Mouse (Mus musculus) NIH3T3 (cell line): ENCODE results near the gene Pbxip1.
"Not testable (repeated sequence)": the region's sequence is repeated elsewhere in the genome, so short reads cannot be mapped to it uniquely, and the experiment has no call there.

Experiments used
- DNase-seq: peaks from one replicate; pipeline ENCODE4 v3.0.0-alpha.2; 2012; ENCODE audit warnings: low read depth

The Pbxip1 gene

DNA sequence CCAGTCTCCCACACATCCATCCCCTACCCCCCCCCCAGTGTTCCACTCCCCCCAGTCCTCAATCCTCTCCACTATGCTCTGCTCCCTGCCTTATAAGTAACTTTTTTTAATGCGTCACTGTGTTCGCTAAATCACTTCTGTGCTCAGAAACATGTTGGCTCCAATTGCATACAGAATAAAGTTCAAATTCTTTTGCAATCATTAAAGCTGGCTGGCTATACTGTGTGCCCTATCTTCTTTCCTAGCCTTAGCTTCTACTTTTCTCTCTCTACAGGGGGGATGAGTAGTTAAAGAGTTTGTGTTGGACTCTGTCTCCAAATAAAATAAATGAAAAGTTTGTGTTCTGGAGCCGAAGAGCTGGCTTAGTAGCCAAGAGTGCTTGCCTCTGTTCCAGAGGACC, 26.8 kb upstream of the Pbxip1 start:
- DNase-seq: no peak

DNA sequence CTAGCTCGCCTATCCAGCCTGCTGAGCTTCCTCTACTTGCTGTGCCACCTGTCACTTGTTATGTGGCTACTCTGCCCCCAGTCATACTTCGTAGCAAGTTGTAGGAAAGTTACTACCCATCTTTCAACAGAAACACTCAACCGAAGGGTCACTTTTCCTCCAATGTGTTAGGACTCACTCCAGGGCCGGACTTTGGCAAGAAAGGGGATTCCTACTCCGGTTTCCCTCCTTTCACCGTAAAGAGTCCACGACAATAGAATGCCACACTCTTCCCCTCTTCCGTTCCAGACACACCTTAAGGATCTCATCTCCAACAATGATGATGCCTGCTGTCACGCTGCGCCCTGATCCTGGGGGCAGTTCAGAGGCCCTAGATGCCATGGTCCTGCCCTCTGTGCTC, 25.6 kb upstream of the Pbxip1 start:
- no peak for DNase-seq

DNA sequence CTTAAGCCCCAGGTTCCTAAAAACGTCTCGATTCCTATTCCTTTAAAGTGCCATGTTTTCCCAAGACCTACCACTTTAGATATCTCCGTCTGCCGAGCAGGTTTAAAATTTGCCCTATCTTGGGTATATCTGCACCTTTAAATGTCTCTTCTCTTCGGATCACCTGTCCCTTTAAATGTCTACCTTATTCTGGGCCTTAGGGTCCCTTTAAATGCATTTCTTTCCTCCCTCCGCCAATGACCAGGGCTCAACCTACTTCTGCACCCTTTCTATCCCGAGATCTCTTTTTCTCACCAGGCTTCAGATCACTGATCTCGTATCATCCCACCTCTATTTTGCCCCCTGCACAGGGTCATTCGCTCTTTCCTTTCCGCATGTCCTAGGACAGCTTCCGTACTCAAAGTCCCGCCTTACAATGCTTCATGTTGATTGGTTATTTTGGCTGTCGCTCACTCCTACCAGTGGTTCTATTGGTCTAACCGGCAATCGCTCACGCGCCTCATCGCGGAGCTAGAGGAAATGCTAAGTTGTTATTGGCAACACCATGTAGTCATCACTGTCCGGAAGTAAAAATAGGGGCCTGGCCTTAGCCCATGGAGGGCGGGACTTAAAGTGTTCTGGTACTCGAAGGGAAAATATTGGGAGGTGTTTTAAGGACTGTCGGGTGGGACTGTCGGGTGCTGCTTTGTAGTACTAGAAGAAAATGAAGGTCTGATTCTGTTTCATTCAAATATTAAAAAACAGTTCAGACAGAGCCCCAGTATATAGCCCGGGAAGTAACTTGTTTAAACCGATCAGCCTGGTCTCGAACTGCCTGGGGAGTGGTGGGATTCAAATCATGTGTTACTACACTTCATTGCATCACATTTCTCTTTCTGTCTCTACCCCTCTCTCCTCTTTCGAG, 24.8 kb upstream of the Pbxip1 start, which contains the start of gene Flad1:
Gene Flad1 (minus strand): TSS at position 381 of the 904 bp plus-strand sequence.
- DNase-seq: peak; percentile 100

DNA sequence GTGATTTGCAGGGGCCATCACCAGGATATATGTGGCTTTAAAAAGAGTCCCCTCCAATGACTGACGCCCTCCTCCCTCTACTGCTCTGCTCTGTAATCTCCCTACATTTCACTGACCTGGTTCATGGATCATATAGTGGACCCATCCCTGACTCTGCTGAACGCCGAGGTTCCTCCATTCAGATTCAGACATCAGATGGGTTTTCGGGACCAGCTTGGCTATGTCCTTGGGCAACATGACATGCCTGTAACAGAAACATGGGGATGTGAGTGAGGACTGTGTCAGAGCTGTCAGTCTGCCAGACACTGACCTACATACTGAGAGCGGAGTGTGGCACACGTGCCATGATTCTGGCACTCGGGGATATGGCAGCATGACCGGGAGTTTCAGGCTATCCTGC, 20.3 kb upstream of the Pbxip1 start:
- no peak for DNase-seq

DNA sequence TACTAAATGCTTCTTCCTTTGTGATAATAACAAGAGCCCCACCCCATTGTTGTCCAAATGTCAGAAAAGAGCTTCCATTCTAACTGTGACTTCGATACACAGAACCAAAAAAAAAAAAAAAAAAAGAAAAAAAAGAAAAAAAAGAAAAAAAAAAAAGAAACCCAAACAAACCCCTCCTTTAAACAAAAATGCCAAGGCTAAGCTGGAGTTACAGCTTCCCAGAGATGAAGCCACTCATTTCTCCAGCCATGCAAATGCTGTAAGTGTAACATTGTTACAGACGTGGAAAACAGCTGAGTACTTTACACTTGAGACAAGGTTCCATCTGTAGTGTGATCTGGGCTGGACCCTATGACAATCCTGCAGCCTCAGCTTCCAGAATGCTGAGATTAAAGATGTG, 19.4 kb upstream of the Pbxip1 start:
- no peak for DNase-seq

DNA sequence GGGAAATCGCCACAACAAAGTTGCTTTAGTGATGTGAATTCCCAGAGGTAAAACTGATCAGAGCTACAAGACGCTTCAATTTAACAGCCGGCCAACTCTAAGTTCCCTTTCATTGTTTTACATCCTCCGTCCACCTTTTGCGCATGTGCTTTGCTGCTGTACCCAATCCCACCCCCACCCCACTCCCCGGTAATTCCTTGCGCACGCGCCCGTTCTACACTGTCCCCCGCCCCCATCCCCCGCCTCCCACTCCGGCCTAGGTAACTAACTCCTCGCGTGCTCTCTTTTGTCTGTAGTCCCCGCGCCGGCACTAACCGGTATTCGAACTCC, 18.7 kb upstream of the Pbxip1 start:
- DNase-seq: no peak

DNA sequence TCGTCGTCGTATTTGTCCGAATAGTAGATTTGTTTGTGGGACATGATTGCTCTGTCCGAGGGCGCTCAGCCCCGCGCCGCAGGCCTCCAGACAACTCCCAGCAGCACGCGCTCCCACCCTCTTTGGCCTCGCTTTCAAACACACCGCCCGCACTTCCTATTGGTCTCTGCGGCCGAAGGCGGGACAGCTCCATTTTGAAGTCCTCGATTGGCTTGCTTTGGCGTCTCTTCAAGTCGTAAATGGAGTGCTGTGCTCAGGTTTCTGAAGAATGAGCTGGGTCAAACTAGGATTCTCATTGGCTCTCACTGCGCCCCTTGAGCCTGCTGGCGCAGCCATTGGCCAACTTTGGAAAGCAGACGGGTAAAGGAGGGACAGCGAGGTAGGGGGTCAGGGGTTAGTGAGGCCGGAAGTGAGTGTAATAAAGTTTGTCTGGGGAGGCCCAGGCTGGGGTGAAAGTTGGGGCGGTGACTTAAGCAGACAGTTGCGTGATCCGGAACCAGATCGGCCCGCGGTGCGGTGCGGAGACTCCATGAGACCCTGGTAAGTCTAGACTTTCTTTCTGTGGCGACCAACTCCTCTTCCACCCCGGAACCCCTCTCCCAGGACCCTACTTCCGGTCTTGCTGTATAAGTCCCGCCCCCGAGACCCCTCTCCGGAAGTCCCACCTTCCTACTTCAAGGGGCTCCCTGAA, 18.2 kb upstream of the Pbxip1 start, which contains the start of the genes Cks1b and Shc1:
Gene Cks1b (minus strand): TSS at position 214 of the 691 bp plus-strand sequence.
Gene Shc1 (plus strand): TSS at position 274 of the 691 bp plus-strand sequence.
- DNase-seq: peak; percentile 99

DNA sequence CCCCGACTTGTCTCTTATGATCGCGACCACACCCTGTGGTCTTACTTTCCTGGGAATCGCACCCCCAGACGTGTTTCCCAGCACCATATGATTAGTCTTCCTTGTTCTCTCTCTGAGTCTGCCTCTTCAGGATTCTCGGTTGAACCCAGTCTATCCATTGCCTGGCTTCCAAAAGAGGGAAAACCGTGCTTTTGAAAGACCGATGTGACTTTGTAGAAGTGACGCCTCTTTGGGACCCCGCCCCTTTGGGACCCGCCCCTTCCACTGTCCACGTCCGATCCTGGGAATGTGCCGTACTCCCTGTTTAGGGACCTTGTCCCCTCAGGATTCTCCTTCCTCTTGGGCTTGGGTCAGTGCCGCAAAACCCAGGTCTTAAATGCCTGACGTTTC, 17.6 kb upstream of the Pbxip1 start:
- DNase-seq: peak; percentile 86

DNA sequence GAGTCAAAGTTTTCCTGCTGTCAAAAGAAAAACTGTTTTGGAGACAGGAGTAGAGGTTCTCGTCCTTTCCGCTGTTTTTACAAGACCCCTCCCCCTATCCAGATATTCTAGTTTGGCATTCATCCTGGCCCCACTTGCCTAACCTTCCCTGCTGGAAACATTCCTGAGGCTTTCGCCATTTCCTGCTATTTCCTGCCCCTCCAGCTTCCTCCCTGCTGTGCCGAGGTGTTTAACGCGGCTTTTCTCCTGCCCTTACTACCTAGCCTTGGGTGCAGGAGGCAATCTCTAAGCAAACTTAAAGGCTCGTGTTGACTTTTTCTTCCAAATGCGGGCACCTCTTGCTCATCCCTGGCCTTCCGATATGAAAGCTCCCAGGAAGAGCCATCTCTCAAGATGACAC, 16.9 kb upstream of the Pbxip1 start:
- peak; percentile 92 for DNase-seq

DNA sequence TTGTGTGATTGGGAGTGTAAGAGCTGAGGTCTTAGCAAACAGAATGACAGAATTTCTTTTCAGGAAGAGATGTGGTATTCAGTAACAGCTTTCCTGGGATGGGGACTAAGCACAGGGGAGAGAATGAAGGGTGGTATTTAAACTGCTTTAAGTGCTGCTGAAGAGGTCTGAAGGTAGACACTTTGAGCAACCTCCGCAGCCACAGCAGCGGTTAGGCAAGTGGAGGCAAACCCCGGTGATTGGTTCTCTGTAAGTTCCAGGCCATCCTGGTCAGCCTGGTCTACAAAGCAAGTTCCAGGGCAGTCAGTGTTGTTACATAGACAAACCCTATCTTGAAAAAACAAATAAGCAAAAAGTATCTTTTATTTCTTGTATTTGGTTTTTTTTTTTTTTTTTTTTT, 16.5 kb upstream of the Pbxip1 start:
- DNase-seq: peak; percentile 46

DNA sequence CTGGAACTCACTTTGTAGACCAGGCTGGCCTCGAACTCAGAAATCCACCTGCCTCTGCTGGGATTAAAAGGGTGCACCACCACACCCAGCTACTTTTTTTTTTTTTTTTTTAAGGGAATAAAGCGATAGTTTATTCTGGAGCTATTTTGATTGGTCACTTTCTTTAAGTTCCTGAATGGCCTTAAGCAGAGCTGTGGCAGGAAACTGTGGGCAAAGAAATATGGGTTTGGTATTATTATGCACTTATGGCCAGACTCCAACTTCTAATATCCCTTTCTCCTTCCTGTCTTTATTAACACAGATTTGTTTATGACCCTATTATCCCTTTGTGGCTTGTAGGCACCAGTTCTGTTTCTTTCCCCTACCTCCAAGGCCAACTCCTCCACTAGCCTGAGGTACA, 16.1 kb upstream of the Pbxip1 start:
- peak; percentile 19 for DNase-seq

DNA sequence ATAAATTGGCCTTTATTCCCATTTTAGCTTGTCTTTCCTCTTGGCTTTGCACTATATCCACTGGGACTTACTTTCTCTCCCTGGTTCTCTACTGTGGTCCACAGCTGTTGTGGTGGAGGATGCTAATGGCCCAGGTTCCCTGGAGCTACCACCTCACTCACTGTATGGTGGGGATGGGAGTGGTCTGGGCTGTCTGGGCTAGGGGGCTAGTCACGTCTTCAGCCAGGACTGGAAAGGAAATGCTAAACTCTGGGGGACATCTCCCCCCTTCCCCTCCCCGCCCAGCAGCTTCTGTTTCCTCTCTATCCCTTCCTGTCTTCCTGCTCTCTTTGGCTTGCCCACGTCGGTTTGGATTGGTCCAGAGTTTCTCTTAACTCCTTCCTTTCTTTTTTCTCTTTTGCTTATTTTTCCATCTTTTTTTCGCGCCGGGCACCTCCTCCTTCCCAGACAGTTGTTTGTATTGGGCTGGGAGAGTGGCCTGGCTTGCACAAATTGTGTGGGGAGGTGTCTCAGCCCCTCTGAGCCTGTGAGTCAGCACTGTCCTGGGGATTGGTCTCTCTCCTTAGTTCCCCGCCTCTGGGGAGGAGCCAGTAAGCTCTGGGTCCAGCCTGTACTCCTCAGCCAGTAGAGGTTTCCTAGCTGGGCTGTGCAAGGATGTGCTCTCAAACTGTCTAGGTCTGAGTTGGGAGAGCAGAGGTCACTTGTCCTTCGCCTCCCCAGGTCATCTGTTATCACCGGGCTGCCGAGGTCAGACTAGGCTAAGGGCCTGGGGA, 15.3 kb upstream of the Pbxip1 start:
- DNase-seq: peak; percentile 97

DNA sequence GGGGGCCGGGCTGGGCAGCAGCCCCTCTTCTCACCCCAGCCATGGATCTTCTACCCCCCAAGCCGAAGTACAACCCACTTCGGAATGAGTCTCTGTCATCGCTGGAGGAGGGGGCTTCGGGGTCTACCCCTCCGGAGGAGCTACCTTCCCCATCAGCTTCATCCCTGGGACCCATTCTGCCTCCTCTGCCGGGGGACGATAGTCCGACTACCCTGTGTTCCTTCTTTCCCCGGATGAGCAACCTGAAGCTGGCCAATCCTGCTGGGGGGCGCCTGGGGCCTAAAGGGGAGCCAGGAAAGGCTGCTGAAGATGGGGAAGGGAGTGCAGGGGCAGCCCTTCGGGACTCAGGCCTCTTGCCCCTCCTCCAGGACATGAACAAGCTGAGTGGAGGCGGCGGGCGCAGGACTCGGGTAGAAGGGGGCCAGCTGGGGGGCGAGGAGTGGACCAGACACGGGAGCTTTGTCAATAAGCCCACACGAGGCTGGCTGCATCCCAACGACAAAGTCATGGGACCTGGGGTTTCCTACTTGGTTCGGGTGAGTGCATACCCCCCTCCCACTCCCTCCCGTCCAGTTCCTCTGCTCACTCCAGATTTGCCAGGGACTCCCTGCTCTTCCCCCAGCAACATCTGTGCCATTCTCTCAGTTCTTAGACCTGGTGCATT, 14.6 kb upstream of the Pbxip1 start:
- peak; percentile 85 for DNase-seq

DNA sequence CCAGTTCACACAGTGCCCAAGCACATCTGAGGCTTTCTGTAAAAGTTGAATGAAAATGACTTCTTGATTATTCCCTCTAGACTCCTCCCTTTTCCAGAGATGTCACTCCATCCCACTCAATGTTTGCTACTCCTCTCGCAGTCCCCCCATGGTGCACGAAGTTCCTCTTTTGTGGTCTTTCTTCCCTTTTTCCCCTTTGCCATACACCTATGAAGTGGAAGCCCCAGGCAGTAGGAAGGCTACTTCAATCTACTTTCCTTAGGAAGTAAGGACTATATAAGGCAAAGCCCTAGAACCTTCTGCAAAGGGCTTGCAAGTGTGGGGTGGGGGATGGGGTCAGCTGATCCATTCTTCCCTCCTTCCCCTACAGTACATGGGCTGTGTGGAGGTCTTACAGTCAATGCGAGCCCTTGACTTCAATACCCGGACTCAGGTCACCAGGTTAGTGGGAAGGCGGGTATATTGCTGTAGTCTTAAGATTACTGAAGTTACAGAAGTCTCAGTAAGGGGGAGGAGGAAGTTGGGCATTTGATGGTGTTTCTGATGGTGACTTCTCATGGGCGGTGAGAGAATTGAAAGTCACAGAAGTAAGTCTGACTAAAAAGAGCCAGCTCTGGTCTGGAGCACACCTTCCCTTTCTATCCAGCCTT, 13.8 kb upstream of the Pbxip1 start:
- DNase-seq: no peak

DNA sequence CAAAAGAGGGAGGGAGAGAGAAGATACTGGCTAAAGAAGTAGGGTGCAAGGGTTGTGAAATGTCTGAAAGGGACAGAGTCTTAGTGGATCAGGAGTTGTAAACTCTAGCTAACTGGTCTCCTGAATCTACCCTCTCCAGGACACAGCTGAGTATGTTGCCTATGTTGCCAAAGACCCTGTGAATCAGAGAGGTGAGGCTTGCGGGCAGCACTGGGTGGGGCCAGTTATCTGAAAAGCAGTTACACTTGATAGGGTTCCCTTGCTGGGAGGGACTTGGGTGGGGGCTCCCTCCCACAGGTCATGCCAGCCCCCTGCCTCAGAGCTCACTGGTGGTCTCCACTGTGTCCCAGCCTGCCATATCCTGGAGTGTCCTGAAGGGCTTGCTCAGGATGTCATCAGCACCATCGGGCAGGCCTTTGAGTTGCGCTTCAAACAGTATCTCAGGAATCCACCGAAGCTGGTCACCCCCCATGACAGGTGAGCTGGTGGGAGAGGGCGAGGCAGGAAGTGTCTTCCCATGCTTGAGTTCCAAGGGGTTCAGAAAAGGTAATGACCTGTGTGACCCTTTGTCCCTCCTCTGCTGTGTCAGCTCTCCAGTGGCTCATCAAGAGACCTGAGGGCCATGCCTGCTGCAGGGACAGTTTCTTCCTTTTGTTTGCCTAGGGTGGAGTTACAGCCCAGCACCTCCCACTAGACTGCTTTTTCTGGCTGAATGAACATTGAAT, 11.9 kb upstream of the Pbxip1 start:
- DNase-seq: no peak

DNA sequence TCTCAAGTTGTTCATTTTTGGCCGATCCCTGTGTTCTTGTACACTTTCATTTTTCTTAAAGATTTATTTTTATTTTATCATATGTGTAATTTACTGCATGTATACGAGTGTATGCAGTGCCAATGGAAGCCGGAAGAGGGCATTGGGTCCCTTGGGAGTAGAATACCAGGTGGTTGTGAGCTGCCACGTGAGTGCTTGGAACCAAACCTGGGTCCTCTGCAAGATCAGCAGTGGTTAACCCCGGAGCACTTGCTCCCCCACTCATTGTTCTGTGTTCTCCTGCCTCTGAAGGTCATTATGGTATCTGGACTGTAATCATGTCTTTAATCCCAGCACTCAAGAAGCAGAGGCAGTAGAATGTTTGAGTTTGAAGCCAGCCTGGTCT, 11.4 kb upstream of the Pbxip1 start:
- no peak for DNase-seq

DNA sequence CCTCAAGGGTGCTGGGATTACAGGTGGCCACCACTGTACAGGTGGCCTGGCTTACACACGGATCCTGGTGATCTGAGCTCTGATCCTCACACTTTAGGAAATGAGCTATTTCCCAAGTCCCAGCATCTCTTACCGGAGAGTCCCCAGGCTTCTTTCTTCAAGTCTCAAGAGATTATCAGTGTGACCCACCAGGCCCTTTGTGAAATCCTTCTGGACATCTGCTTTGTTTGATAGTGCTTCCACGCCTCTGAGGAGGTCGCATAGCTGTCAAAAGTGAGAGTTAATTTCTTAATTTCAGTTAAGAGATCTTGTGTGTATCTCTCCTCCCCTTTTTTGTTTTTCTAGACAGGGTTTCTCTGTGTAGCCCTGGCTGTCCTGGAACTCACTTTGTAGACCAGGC, 10.6 kb upstream of the Pbxip1 start:
- DNase-seq: no peak

DNA sequence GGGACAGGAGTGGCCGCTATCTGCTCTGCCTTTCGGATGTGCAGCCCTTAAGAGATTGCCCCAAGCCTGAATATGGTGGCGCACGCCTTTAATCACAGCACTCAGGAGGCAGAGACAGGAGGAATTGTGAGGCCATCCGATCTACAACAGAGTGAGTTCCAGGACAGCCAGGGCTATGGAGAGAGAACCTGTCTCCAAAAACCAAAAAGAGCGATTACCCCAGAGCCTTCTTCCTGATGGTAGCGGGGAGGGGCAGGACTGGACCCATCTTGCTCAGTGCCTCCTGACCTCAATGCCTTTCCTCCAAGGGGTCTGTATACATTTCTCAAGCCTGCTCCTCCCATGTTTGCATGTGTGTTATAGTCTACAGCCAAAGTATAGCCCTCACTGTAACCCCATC, 7.5 kb upstream of the Pbxip1 start:
- DNase-seq: not testable (repeated sequence)

DNA sequence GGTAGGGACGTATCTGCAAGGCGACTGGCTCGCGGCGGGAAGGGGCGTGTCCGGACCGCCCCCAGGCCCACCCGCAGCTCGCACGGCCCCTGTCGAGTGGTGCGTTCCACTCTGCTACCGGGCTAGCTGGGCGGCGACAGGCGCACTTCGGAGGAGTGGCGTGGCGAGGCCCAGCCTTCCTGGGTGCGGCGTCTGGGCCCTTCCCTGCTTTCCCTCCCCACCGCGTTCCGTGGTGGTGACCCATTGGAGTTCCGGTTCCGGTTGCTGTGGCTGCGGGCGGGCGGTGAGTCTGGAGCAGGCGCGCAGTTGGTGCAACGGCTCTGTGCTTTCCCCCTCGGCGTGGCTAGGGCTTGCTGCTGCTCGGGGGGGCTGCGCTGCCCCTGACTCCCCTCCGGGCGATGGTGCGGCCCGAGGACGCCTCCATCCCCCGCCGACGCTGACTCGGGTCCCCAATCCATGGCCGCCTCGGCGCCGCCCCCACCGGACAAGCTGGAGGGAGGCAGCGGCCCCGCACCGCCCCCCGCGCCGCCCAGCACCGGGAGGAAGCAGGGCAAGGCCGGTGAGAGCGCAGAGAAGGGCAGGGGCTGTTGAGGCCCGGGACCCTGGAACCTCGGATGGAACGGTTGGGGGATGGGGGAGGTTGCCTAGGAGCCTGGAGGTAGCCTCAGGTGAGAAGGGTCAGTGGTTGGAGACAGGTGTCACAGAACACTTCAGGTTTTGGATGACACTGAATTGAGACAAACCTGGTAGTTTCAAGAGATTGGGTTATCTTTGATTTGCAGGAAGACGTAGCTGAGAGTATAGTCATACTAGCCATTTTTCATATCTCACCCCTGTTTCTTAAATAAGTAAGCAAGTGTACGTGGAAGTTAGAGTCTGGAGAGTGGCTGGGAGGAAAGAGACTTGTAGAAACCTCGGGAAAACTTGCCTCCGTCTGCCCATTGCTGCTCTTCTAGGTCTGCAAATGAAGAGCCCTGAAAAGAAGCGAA, 6.0 kb upstream of the Pbxip1 start, which contains the start of gene Pygo2:
Gene Pygo2 (plus strand): TSS at position 44 of the 989 bp plus-strand sequence.
- DNase-seq: peak; percentile 98
